Mouse (Mus musculus) kidney, postnatal 0 days (tissue): Measurements from ENCODE around the gene Rbbp4. TPM values are rescaled to one million over a fixed set of nuclear protein-coding genes. Genes with fewer than 3 reads are reported as not detected.

ENCODE experiments used
- ATAC-seq: fragments of 200-750 bp; cut with Nextera tagmentation; replicated peaks from 2 replicates; pipeline ENCODE4 v1.8.0; 2017; ENCODE audit warnings: low read depth, moderate number of reproducible peaks, moderate TSS enrichment, moderate library complexity; ENCODE audit not compliant: low FRiP score
- DNase-seq: peaks from one replicate; pipeline ENCODE4 v3.0.0-alpha.2; 2016; ENCODE audit warnings: low spot score
- H3K27ac ChIP-seq: fragments of 300-500 bp; sonication (generic); 2 replicates; pipeline ENCODE4 v1.5.1; 2014; ENCODE audit warnings: mild to moderate bottlenecking
- H3K27me3 ChIP-seq: fragments of 300-500 bp; sonication (generic); 2 replicates; pipeline ENCODE4 v1.6.1; 2014; ENCODE audit warnings: low read length, mixed read lengths; ENCODE audit not compliant: insufficient read depth
- H3K36me3 ChIP-seq: fragments of 300-500 bp; sonication (generic); 2 replicates; pipeline ENCODE4 v1.6.1; 2014; ENCODE audit warnings: low read length, mixed read lengths; ENCODE audit not compliant: insufficient read depth
- H3K4me1 ChIP-seq: fragments of 300-500 bp; sonication (generic); replicated peaks from 2 replicates; pipeline ENCODE4 v1.6.1; 2014; ENCODE audit warnings: antibody characterized with exemption, low read length, mixed read lengths; ENCODE audit not compliant: insufficient read depth
- H3K4me2 ChIP-seq: fragments of 300-500 bp; sonication (generic); 2 replicates; pipeline ENCODE4 v1.6.1; 2014; ENCODE audit warnings: mild to moderate bottlenecking, low read length, moderate library complexity, mixed read lengths
- H3K4me3 ChIP-seq: fragments of 300-500 bp; sonication (generic); replicated peaks from 2 replicates; pipeline ENCODE4 v1.5.1; 2014; ENCODE audit warnings: low read depth, low read length
- H3K9ac ChIP-seq: fragments of 300-500 bp; sonication (generic); 2 replicates; pipeline ENCODE4 v1.6.1; 2014; ENCODE audit warnings: low read depth, low read length
- H3K9me3 ChIP-seq: fragments of 300-500 bp; sonication (generic); replicated peaks from 2 replicates; pipeline ENCODE4 v1.6.1; 2016; ENCODE audit warnings: low read length, inconsistent platforms, mixed read lengths
- CTCF ChIP-seq: IDR thresholded peaks from 2 replicates; pipeline ENCODE4 v1.5.1; 2016; ENCODE audit warnings: antibody characterized with exemption, low read depth, mild to moderate bottlenecking, moderate library complexity
- WGBS: fragments of 180-500 bp; shearing (Covaris S2); extraction: QIAGEN DNeasy Blood & Tissue Kit; methylation state at CpG from one replicate; pipeline ENCODE4 v1.1.7; 2014; 5-methylcytosine and 5-hydroxymethylcytosine counted together
- polyA plus RNA-seq: library from polyadenylated mRNA; unstranded; fragments of >200 nt; fragmentation: Nextera tagmentation; extraction: Ambion mirVana; gene quantifications from 2 replicates; pipeline ENCODE4 v1.2.1, GENCODE M21; 2015

The Rbbp4 gene
- polyA plus RNA-seq, result 339 and 363 TPM in 2 replicates

DNA sequence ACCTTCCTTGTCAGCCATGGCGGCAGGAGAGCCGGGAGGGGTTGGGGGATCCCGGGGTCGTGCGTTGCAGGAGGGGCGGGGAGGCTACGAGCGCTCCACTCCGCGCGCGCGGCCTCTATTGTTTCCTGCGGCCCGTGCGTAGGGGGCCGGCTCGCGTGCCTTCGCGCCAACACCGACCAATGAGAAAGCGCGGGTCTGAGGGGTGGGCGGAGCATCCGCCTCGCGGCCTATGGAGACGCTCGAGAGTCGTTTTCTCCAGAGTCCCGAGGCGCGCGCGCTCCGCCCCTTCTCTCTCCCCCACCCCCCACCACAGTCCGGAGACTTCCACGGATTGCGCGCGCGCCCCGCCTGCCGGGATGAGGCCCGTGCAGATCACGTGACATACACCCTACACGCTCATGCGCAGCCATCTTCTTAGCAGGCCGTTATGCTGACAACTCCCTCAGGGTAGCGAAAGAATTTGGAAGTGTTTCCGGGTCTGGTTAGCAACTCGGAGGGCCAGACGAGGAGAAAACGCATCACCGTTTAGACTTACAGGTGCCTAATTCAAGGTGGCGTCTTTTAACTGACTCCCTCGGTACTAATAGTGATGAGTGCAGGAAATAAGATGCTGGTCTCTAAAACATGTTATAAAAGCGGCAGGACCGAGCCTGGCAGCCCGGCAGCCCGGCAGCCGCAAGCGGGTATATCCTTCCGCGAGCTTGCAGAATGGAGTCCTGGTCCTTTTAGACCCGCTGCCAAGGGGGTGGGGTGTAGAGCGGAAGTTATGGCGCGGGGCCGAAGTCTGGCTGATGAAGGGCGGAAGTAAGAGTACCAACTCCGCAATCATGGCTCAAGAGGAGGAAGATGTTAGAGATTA lies at the start of gene Rbbp4, which contains the start of gene Zbtb8os:
Gene Rbbp4, minus strand, starts transcription at position 155 of the 859 bp plus-strand sequence.
Gene Zbtb8os, plus strand, starts transcription at position 480 of the 859 bp plus-strand sequence.
- Histone ChIP-seq H3K27ac (peak within 1 kb of the TSS; percentile 98), H3K4me3 (peak within 1 kb of the TSS; percentile 92), H3K4me2 (peak within 1 kb of the TSS; percentile 86), H3K27me3 (no peaks in the 10 kb centered on the region), H3K9me3 (no peaks in the 10 kb centered on the region), H3K4me1 (peaks cover 19% of the 10 kb centered on the region; the same call in 1 of the 2 replicates), H3K36me3 (peaks cover 8% of the 10 kb centered on the region; the same call in 1 of the 2 replicates), H3K9ac (peak within 1 kb of the TSS; percentile 97)
- under 1% methylated on average over 64 of the region's 73 CpGs for WGBS
- ATAC-seq (peak; percentile 97), DNase-seq (peak; percentile 99)
- peak; percentile 30; the same call in 1 of the 2 replicates for TF ChIP-seq CTCF

DNA sequence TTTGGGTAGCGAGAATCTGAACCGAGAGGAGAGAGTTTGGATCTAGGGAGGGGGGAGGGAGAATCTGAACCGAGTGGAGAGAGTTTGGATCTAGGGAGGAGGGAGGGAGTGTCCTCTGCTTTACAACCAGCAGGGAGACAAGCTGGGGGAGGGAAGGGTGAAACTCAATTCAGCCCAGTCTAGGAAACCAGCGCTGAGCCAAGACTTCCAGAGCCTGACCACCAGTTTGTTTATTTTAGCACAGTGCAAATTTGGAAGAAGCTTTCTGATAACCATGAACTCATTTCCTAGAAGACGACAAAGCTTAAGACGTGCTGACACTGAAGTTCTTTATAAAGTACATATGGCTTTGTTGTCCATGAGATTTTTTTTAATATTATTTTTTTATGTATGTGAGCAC lies 49.3 kb upstream of the Rbbp4 start:
- H3K4me2 ChIP-seq, result peak overlapping the region; percentile 32; the same call in 1 of the 2 replicates
- H3K9me3 ChIP-seq, result no peaks in the 10 kb centered on the region
- H3K36me3 ChIP-seq, result no peaks in the 10 kb centered on the region
- no peak overlapping the region for H3K4me3 ChIP-seq
- no peaks in the 10 kb centered on the region; the same call in 1 of the 2 replicates for H3K4me1 ChIP-seq
- DNase-seq (peak; percentile 89), ATAC-seq (peak; percentile 66; the same call in 1 of the 2 replicates)
- peak overlapping the region; percentile 65; the same call in 1 of the 2 replicates for H3K27ac ChIP-seq
- no peaks in the 10 kb centered on the region for H3K27me3 ChIP-seq
- H3K9ac ChIP-seq, result no peak overlapping the region
- 10% methylated on average over 6 of the region's 6 CpGs for WGBS
- TF ChIP-seq CTCF, result no peak

DNA sequence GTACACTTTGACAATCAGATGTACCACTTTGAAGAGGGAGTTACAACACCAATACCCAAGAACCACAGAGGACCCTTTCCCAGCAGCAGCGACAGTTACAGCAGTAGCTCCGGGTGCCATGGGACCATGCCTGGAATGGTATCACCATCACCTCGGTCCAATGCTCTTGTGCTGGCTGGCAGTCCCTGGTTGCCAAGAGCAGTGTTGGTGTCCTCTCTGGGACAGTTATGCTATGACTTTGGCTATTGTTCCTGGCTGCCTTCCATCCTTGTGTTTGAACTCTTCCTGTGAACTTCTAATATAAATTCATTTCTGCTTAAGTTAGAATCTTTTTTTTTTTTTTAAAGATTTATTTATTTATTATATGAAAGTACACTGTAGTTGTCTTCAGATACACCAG lies 48.4 kb upstream of the Rbbp4 start:
- ATAC-seq (no peak), DNase-seq (no peak)
- Histone ChIP-seq H3K9ac (no peak overlapping the region), H3K4me2 (peak overlapping the region; percentile 6; the same call in 1 of the 2 replicates), H3K27ac (peak overlapping the region; percentile 19; the same call in 1 of the 2 replicates), H3K9me3 (no peaks in the 10 kb centered on the region), H3K4me3 (no peak overlapping the region), H3K27me3 (no peaks in the 10 kb centered on the region), H3K4me1 (no peaks in the 10 kb centered on the region; the same call in 1 of the 2 replicates), H3K36me3 (no peaks in the 10 kb centered on the region)
- no peak for TF ChIP-seq CTCF
- 84% methylated on average over 3 of the region's 3 CpGs for WGBS

DNA sequence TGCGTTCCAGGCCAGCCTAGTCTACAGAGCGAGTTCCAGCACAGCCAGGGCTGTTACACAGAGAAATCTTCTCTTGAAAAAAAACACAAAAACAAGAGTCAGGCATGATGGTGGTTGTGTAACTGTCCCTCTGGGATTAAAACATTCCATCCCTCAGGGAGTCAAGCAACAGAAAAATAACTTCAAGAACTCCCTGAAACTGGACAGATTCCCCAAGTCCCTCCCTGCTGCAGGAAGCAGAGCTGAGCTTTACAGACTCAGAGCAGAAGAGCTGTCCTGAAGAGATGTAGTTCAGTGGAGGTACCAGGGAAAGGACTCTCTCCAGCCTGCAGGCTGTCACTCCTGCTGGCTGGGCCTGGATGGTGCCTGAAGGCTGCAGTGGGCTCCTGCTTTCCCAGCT lies 47.3 kb upstream of the Rbbp4 start:
- no peaks in the 10 kb centered on the region for H3K36me3 ChIP-seq
- 82% methylated on average over 2 of the region's 2 CpGs for WGBS
- DNase-seq (peak; percentile 60), ATAC-seq (no peak)
- no peak overlapping the region for H3K4me3 ChIP-seq
- no peaks in the 10 kb centered on the region for H3K27me3 ChIP-seq
- H3K4me1 ChIP-seq, result no peaks in the 10 kb centered on the region; the same call in 1 of the 2 replicates
- TF ChIP-seq CTCF, result no peak
- no peak overlapping the region for H3K9ac ChIP-seq
- H3K4me2 ChIP-seq, result peak overlapping the region; percentile 6; the same call in 1 of the 2 replicates
- H3K9me3 ChIP-seq, result no peaks in the 10 kb centered on the region
- H3K27ac ChIP-seq, result peak overlapping the region; percentile 84

DNA sequence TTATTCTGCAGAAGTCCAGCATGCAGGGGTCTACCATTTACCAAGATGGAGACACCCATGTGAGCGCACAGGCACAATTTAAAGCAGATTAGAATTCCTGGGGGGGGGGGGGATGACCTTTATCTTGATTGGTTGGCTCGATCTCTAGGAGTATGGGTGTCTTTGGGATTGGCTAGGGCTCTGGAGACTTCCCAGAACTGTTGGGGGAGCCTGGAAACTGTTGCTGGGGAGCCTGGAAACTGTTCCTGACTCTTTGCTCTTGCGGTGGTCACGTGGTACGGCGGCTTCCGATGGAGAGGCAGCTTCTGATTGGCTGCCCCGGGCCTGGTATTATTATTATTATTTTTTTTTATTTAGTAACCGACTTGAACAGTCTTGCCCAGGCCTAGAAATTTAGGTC lies 46.9 kb upstream of the Rbbp4 start:
- ATAC-seq (no peak), DNase-seq (no peak)
- peak overlapping the region; percentile 84; the same call in 1 of the 2 replicates for H3K27ac ChIP-seq
- no peaks in the 10 kb centered on the region; the same call in 1 of the 2 replicates for H3K4me1 ChIP-seq
- no peak overlapping the region for H3K9ac ChIP-seq
- WGBS, result 92% methylated on average over 9 of the region's 9 CpGs
- TF ChIP-seq CTCF, result no peak
- H3K27me3 ChIP-seq, result no peaks in the 10 kb centered on the region
- H3K4me2 ChIP-seq, result no peak overlapping the region
- H3K36me3 ChIP-seq, result no peaks in the 10 kb centered on the region
- H3K4me3 ChIP-seq, result no peak overlapping the region
- H3K9me3 ChIP-seq, result no peaks in the 10 kb centered on the region

DNA sequence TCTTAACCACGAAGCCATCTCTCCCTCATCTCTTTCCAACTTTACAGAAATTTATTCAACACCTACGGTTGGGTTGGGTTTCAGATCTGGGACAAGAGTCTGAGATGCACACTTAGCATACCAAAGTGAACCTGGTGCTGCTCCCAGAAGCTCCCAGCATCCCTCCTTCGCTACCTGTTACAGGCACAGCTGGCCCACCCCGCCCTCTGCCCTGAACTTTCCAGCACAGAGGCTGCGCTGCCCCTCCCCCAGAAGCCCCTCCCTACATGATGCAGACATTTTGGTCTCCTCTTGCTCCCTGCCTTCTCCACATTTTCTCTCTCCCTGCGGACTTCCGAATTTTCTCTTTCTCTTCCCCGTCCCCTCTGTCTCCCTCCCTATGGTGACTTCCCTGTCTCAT lies 46.0 kb upstream of the Rbbp4 start:
- Histone ChIP-seq H3K4me3 (no peak overlapping the region), H3K4me2 (no peak overlapping the region), H3K9me3 (no peaks in the 10 kb centered on the region), H3K27ac (no peak overlapping the region), H3K36me3 (no peaks in the 10 kb centered on the region), H3K9ac (no peak overlapping the region), H3K27me3 (no peaks in the 10 kb centered on the region), H3K4me1 (peaks cover 5% of the 10 kb centered on the region; the same call in 1 of the 2 replicates)
- ATAC-seq (no peak), DNase-seq (no peak)
- WGBS, result 72% methylated on average over 8 of the region's 8 CpGs
- no peak for TF ChIP-seq CTCF
